Mouse (Mus musculus) limb, embryonic 14.5 days (tissue): ENCODE measurements around the gene Vwce. TPM values are rescaled to one million over a fixed set of nuclear protein-coding genes. Genes with fewer than 3 reads are reported as not detected.

ENCODE experiments used
- ATAC-seq: fragments of 200-750 bp; cut with Nextera tagmentation; 2 replicates; pipeline ENCODE4 v1.8.0; 2017; ENCODE audit warnings: low read depth, moderate number of reproducible peaks, moderate TSS enrichment; ENCODE audit not compliant: low FRiP score
- DNase-seq: peaks from one replicate; pipeline ENCODE4 v3.0.0-alpha.2; 2015; ENCODE audit warnings: low spot score
- H3K27ac ChIP-seq: fragments of 300-500 bp; sonication (generic); replicated peaks from 2 replicates; pipeline ENCODE4 v1.5.1; 2014; ENCODE audit warnings: low read depth, mild to moderate bottlenecking, low read length, moderate library complexity, mixed read lengths
- H3K27me3 ChIP-seq: fragments of 300-500 bp; sonication (generic); 2 replicates; pipeline ENCODE4 v1.6.1; 2014; ENCODE audit warnings: low read length, mixed read lengths; ENCODE audit not compliant: control insufficient read depth, insufficient read depth
- H3K36me3 ChIP-seq: fragments of 300-500 bp; sonication (generic); 2 replicates; pipeline ENCODE4 v1.6.1; 2014; ENCODE audit warnings: mild to moderate bottlenecking, low read length, moderate library complexity, mixed read lengths; ENCODE audit not compliant: control insufficient read depth, insufficient read depth
- H3K4me1 ChIP-seq: fragments of 300-500 bp; sonication (generic); 2 replicates; pipeline ENCODE4 v1.6.1; 2014; ENCODE audit warnings: antibody characterized with exemption, low read length, mixed read lengths; ENCODE audit not compliant: control insufficient read depth, insufficient read depth
- H3K4me2 ChIP-seq: fragments of 300-500 bp; sonication (generic); replicated peaks from 2 replicates; pipeline ENCODE4 v1.6.1; 2014; ENCODE audit warnings: low read depth, mild to moderate bottlenecking, low read length, moderate library complexity; ENCODE audit not compliant: severe bottlenecking
- H3K4me3 ChIP-seq: fragments of 300-500 bp; sonication (generic); replicated peaks from 2 replicates; pipeline ENCODE4 v1.5.1; 2014; ENCODE audit warnings: low read length
- H3K9ac ChIP-seq: fragments of 300-500 bp; sonication (generic); 2 replicates; pipeline ENCODE4 v1.6.1; 2014; ENCODE audit warnings: mild to moderate bottlenecking, low read depth, low read length, moderate library complexity; ENCODE audit not compliant: severe bottlenecking
- H3K9me3 ChIP-seq: fragments of 300-500 bp; sonication (generic); 2 replicates; pipeline ENCODE4 v1.6.1; 2016; ENCODE audit warnings: low read length; ENCODE audit not compliant: control insufficient read depth
- POLR2A ChIP-seq: fragments of 200-500 bp; IDR thresholded peaks from 2 replicates; pipeline ENCODE4 v1.8.0; 2012; ENCODE audit warnings: inconsistent platforms, mild to moderate bottlenecking, moderate library complexity, borderline replicate concordance; ENCODE audit not compliant: insufficient read depth, insufficient read length; ENCODE audit errors: extremely low read depth
- WGBS: fragments of 180-500 bp; shearing (Covaris S2); extraction: QIAGEN DNeasy Blood & Tissue Kit; methylation state at CpG from one replicate; pipeline ENCODE4 v1.1.7; 2014; 5-methylcytosine and 5-hydroxymethylcytosine counted together
- polyA plus RNA-seq, 2 experiments: library from polyadenylated mRNA; depleted of rRNA in 1 of 2; stranded (reverse) in 1 of 2; unstranded in 1 of 2; fragments of >200 nt; fragmentation: Nextera tagmentation in 1 of 2; extraction: Ambion mirVana in 1 of 2; gene quantifications; 2 replicates each; pipeline versions ENCODE4 v1.2.1 to v1.2.3; 2012 to 2014

The Vwce gene
- polyA plus RNA-seq, 2 experiments, result 3.2 to 7.0 TPM

GRCm38 (mm10) chr19:10698131-10698991 is 64.3 kb downstream of the Vwce start:
- no peak overlapping the region for H3K4me2 ChIP-seq
- no peak for TF ChIP-seq POLR2A
- DNase-seq, result no peak
- no peak overlapping the region for H3K27ac ChIP-seq
- ATAC-seq, result peak; percentile 12; the same call in 1 of the 2 replicates
- H3K9ac ChIP-seq, result no peak overlapping the region
- no peak overlapping the region for H3K4me3 ChIP-seq
- H3K27me3 ChIP-seq, result no peaks in the 10 kb centered on the region
- H3K9me3 ChIP-seq, result no peaks in the 10 kb centered on the region
- peaks cover 17% of the 10 kb centered on the region for H3K4me1 ChIP-seq
- 82% methylated on average over 9 of the region's 9 CpGs for WGBS
- 0 out of 2 replicates have a peak, but pooled peaks cover 2% of the 10 kb centered on the region for H3K36me3 ChIP-seq

GRCm38 (mm10) chr19:10699851-10700250 is 65.8 kb downstream of the Vwce start:
- Histone ChIP-seq H3K27ac (no peak overlapping the region), H3K4me1 (peaks cover 17% of the 10 kb centered on the region), H3K4me3 (no peak overlapping the region), H3K4me2 (no peak overlapping the region), H3K9me3 (no peaks in the 10 kb centered on the region), H3K9ac (no peak overlapping the region), H3K27me3 (no peaks in the 10 kb centered on the region), H3K36me3 (0 out of 2 replicates have a peak, but pooled peaks cover 3% of the 10 kb centered on the region)
- DNase-seq (no peak), ATAC-seq (no peak)
- WGBS, result 65% methylated on average over 9 of the region's 9 CpGs
- no peak for TF ChIP-seq POLR2A

- no peaks in the 10 kb centered on the region for H3K27me3 ChIP-seq
- no peak overlapping the region for H3K9ac ChIP-seq
- no peaks in the 10 kb centered on the region for H3K9me3 ChIP-seq
- H3K27ac ChIP-seq, result no peak overlapping the region
- ATAC-seq (no peak), DNase-seq (no peak)
- peaks cover 3% of the 10 kb centered on the region; the same call in 1 of the 2 replicates for H3K36me3 ChIP-seq
- H3K4me2 ChIP-seq, result no peak overlapping the region
- TF ChIP-seq POLR2A, result no peak
- H3K4me3 ChIP-seq, result no peak overlapping the region
- H3K4me1 ChIP-seq, result peaks cover 15% of the 10 kb centered on the region
- WGBS, result 79% methylated on average over 6 of the region's 6 CpGs
These were observed 67.2 kb downstream of the Vwce start for GRCm38 (mm10) chr19:10701013-10701726.

- H3K27me3 ChIP-seq, result no peaks in the 10 kb centered on the region
- H3K4me1 ChIP-seq, result peaks cover 11% of the 10 kb centered on the region
- WGBS, result 65% methylated on average over 8 of the region's 8 CpGs
- ATAC-seq, result no peak
- no peak overlapping the region for H3K4me2 ChIP-seq
- no peak overlapping the region for H3K4me3 ChIP-seq
- no peak for DNase-seq
- H3K9me3 ChIP-seq, result no peaks in the 10 kb centered on the region
- H3K36me3 ChIP-seq, result peaks cover 10% of the 10 kb centered on the region
- no peak overlapping the region for H3K27ac ChIP-seq
- TF ChIP-seq POLR2A, result no peak
- H3K9ac ChIP-seq, result no peak overlapping the region
These were observed 68.1 kb downstream of the Vwce start for GRCm38 (mm10) chr19:10702125-10702524.

GRCm38 (mm10) chr19:10703470-10703869 is 69.5 kb downstream of the Vwce start:
- Histone ChIP-seq H3K27me3 (no peaks in the 10 kb centered on the region), H3K4me1 (peaks cover 6% of the 10 kb centered on the region), H3K4me2 (no peak overlapping the region), H3K4me3 (no peak overlapping the region), H3K36me3 (peaks cover 17% of the 10 kb centered on the region), H3K9ac (no peak overlapping the region), H3K9me3 (no peaks in the 10 kb centered on the region), H3K27ac (no peak overlapping the region)
- TF ChIP-seq POLR2A, result no peak
- ATAC-seq (no peak), DNase-seq (no peak)
- WGBS, result 90% methylated on average over 8 of the region's 8 CpGs
